Mouse (Mus musculus): ENCODE data around the gene Abcb11.

GRCm38 (mm10) chr2:69294508-69294907 lies 47.9 kb downstream of the Abcb11 start:
- TF ChIP-seq CTCF (IDR thresholded peaks at IDR 0.05; ENCODE audit: control insufficient read depth, insufficient read depth, low read length) (no peak), POLR2A (IDR thresholded peaks at IDR 0.05; ENCODE audit: borderline replicate concordance, control insufficient read depth, low read depth, low read length) (no peak)

Data from bone marrow, adult 2 months (tissue).